Mouse (Mus musculus) embryo, embryonic 11 days (tissue): ENCODE results near the gene Bola1.
"Not testable (repeated sequence)": the region's sequence is repeated elsewhere in the genome, so short reads cannot be mapped to it uniquely, and the experiment has no call there.

Experiments used
- DNase-seq: peaks from one replicate; pipeline ENCODE4 v3.0.0-alpha.2; 2015

Bola1 gene

DNA sequence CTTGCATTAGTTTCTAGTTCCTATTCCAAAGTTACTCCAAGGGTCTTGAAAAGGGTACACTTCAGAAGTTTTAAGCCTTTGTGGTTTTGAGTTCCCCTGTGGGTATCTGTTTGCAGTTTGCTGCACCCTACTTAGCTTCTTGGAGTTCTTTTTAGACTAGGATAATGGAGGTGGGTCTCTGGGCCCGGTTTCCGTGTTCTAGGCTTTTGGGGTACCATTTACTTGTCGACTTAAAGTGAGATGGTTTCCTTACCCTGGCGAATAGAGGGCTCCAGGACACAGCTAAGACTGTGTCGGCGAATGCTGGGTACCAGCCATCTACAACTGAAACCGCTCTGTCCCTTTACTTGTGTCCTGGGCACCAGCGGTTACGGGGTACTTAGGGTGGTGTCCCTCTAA, 2.1 kb upstream of the Bola1 start:
- DNase-seq = peak; percentile 23

DNA sequence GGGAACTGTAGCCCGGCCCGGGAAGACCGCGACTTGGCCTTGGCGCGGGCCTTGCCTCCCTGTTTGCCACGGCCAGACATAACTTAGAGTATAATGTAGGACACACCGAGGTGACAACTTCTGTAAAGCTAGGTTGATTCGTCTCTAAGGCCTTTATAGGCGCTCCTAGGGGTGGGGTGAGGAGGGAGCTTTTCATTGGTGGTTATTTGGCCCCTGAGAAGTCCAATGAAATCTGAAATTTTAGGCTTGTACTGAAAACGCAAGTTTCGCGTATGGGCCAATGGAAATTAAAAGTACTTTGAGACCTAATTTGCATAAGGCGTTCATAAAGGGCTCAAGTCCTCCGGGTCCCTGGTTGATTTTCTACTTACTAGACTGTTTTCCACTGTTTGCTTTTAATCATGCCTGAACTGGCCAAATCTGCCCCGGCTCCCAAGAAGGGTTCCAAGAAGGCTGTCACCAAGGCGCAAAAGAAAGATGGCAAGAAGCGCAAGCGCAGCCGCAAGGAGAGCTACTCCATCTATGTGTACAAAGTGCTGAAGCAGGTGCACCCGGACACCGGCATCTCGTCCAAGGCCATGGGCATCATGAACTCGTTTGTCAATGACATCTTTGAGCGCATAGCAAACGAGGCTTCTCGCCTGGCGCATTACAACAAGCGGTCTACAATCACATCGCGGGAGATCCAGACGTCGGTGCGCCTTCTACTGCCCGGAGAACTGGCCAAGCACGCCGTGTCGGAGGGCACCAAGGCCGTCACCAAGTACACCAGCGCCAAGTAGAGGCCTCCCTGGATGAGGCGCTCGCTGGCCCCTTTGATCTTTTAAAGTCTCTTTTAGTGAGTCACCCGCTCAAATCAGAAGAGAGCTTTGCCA, 1.5 kb upstream of the Bola1 start, which contains the start of the genes Hist2h2ac and Hist2h2be:
Gene Hist2h2ac (minus strand): TSS at position 116 of the 875 bp plus-strand sequence.
Gene Hist2h2be (plus strand): TSS at position 355 of the 875 bp plus-strand sequence.
- peak; percentile 94 for DNase-seq

DNA sequence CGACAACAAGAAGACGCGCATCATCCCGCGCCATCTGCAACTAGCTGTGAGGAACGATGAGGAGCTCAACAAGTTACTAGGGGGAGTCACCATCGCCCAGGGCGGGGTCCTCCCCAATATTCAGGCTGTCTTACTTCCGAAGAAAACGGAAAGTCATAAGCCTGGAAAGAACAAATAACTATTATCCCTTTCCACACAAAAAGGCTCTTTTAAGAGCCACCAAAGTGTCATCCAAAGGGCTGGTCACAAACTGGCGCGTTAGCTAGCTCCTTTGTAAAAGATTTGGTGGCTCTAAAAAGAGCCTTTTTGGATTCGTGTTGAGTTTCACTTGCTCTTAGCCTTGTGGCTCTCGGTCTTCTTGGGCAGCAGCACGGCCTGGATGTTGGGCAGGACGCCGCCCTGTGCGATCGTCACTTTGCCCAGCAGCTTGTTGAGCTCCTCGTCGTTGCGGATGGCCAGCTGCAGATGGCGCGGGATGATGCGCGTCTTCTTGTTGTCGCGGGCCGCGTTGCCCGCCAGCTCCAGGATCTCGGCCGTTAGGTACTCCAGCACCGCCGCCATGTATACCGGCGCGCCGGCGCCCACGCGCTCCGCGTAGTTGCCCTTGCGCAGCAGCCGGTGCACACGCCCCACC, 739 bp upstream of the Bola1 start:
- peak; percentile 57 for DNase-seq

GRCm38 (mm10) chr3:96219191-96219641, 293 bp downstream of the Bola1 start:
- no peak for DNase-seq

GRCm38 (mm10) chr3:96209242-96209641, 10.3 kb downstream of the Bola1 start:
- DNase-seq = peak; percentile 44

DNA sequence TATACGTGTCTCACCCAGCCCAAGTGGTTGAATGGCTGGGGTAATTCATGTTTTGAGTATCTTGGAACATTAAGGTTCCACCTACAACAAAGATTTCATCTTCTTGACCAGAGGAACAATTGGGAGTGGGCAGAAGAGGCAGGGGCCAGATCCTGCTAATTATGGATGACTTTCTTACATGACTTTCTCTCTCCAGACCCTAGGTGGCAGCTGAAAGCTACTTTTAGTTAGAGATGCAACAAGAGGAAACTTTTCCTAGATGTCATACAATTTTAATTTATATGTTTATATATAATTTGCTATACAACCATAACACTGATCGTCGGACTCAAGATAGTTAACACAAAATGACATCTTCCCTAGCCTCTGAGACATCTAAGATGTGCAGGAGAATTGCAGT, 11.7 kb downstream of the Bola1 start:
- no peak for DNase-seq

DNA sequence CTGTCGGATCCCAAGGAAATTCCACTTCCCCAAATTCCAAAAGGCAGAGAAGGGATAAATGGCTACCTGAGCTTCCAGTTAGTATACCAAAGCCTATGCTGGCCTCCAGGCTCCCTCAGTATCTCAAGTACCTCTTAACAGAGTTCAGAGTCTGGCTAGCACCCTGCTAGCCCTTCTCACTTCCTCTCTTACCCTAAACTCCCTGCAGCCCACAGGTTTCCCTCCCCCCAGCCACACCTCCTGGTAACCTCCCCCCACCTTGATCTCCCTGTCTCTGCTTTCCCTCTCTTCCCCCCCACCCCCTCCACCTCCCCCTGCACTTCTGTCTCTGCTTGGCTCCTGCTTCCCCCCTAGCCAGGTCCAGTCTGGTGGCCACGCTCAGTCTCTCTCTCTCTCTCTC, 19.8 kb downstream of the Bola1 start:
- DNase-seq = no peak

GRCm38 (mm10) chr3:96198601-96199251, 20.8 kb downstream of the Bola1 start:
- not testable (repeated sequence) for DNase-seq

DNA sequence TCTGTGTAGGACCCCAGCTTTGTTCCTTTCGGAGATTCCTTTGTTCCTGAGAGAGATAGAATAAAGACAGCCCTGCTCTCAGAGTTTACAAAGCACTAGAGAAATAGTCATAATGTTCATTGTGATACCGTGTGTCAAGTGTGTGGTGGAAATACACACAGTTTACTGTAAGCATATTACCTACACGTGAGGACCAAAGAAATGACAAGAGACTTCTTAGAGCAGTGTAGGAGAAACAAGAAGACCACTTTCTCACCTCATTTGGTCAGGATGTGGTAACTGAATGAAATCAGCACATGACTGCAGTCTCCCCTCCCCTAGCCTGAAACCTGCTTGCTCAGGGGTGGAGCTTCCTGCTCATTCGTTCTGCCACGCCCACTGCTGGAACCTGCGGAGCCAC, 21.3 kb downstream of the Bola1 start:
- peak; percentile 41 for DNase-seq

DNA sequence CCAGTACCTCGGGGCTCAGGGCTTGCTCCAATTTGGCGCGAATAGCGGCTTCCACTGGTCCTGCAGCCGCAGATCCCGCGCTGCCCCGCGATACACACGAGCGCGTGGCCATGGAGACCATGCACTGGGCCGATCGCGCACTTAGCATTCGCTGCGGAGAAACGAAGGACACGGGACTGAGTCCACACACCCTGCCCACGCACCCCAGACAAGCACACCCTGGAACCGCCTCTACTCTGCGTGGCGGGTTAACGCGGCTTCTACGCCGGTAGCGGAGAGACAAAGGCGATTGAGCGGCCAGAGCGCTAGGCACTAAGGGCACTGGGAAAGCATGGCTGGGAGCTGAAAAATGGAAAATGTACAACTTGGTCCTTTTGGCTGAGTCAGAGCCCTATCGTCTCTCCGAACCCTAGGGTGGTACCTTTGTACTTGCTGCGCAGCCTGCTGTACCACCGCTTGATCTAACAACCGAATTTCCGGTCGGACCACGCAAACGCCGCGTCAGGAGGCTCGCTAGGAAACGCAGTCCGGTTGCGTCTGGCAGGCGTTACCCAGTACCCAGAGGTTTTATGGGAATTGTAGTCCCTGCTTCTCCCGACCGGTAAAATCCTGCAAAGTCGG, 22.3 kb downstream of the Bola1 start:
- peak; percentile 96 for DNase-seq

GRCm38 (mm10) chr3:96196437-96197128, 22.9 kb downstream of the Bola1 start:
- DNase-seq = no peak

- DNase-seq = no peak
Measured at GRCm38 (mm10) chr3:96195616-96196313, 23.7 kb downstream of the Bola1 start.

DNA sequence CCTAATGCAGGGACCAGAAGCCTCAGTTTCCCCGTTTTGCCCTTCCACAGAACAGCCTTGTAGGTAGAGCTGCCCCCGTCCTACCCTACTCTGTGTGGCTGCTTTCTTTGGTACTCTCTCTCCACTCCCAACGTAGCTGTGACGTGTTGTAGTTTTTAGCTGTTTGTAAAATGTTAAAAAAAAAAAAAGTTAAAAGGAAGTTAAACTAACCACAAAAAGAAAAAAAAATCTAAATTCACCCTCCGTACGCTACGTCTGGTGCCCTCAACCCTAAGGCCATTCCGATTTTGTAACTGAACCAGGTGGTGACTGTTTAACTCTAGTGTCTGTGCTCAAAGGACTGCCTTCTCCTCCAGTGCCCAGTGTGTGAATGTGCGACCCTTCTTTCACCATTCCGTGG, 24.5 kb downstream of the Bola1 start:
- no peak for DNase-seq

- DNase-seq = no peak
Measured at GRCm38 (mm10) chr3:96192977-96193376, 26.5 kb downstream of the Bola1 start.

- no peak for DNase-seq
Measured at GRCm38 (mm10) chr3:96182382-96182776, 37.1 kb downstream of the Bola1 start.

DNA sequence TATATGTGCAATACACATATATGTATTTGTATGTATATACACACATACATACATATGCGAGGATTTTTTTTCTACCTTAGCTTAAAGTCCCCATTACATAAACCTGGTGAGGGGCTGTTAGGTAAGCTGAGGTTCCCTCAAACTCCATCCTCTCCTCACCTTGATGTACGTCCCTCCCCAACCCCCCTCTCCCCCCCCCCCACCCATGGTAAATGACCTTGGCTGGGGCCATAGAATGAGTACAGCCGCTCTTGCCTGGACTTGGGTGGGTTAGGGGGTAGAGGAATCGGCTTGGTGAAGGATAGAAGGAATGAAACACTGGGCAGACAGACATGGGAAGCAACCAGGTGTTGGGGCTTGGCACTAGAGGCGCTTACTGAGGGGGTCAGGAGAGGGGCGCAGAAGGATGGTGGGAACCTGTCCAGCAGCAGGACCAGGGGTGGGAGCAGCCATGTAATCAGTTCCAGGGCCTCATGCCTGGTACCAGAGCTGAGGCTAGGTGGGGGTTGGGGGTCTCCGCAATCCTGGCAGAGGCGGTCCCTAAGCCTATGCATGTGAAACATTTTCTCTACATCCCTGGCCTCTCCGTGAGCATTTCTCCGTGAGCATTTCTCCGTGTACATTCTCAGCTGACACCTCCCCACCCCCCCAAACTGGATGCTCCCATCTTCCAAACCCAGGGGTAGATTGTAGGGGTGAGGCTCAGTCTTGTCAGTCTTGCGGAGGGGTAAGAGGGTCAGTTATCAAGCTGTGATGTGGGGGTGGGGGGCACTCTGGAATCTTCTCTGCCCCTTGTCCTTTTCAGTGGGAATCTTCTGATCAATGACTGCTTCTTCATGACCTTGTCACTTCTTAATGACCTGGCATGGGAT, 37.8 kb downstream of the Bola1 start:
- peak; percentile 36 for DNase-seq

- DNase-seq = peak; percentile 64
Measured at GRCm38 (mm10) chr3:96180727-96181477, 38.6 kb downstream of the Bola1 start, which contains the start of gene Sv2a. Sv2a (plus strand) TSS chr3:96181151.

- no peak for DNase-seq
Measured at GRCm38 (mm10) chr3:96179531-96179930, 40.0 kb downstream of the Bola1 start.

- DNase-seq = no peak
Measured at GRCm38 (mm10) chr3:96178902-96179301, 40.6 kb downstream of the Bola1 start.

DNA sequence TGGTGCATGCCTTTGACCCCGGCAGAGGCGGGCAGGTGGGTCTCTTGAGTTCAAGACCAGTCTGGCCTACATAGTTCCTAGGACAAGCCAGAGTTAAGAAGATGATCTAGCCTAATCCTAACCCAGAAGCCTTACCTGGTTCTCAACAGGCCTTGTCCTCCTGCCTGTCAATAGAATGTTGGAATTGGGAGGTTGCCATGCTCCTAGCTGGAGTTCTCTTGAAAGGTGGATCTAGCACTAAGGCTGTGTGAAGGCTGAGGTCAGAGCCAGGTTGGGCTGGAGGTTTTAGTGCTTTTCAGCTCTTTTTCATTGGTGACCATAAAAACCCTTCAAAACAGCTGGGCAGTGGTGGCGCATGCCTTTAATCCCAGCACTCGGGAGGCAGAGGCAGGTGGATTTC, 41.1 kb downstream of the Bola1 start:
- DNase-seq = no peak
